Mouse (Mus musculus) heart, adult 2 months (tissue): ENCODE results near the gene Gm10961. TPM values are rescaled to one million over a fixed set of nuclear protein-coding genes. Genes with fewer than 3 reads are reported as not detected.
A peak's percentile ranks its signal among the peaks of the same experiment; 100 is the strongest.

Experiments used
- DNase-seq, 2 experiments: peaks; one replicate each; pipeline ENCODE4 v3.0.0; 2021
- H3K27ac ChIP-seq: fragments of 200-600 bp; 2 replicates; pipeline ENCODE4 v1.8.1; 2022
- H3K27me3 ChIP-seq: fragments of 200-500 bp; 2 replicates; pipeline ENCODE4 v1.6.1; 2012; ENCODE audit warnings: mild to moderate bottlenecking, low read length, inconsistent platforms, mixed read lengths; ENCODE audit not compliant: control insufficient read depth, insufficient read depth
- H3K36me3 ChIP-seq: fragments of 200-500 bp; 2 replicates; pipeline ENCODE4 v1.6.1; 2012; ENCODE audit warnings: low read length, inconsistent platforms; ENCODE audit not compliant: control insufficient read depth, insufficient read depth
- H3K4me1 ChIP-seq: fragments of 200-500 bp; 2 replicates; pipeline ENCODE4 v1.6.1; 2011; ENCODE audit warnings: low read length; ENCODE audit not compliant: control insufficient read depth, insufficient read depth
- H3K4me3 ChIP-seq: fragments of 200-600 bp; 2 replicates; pipeline ENCODE4 v1.8.1; 2022
- H3K79me2 ChIP-seq: fragments of 200-500 bp; replicated peaks from 2 replicates; pipeline ENCODE4 v1.6.1; 2012; ENCODE audit warnings: mild to moderate bottlenecking, inconsistent platforms, low read length, moderate library complexity, mixed read lengths; ENCODE audit not compliant: control insufficient read depth, insufficient read depth
- H3K9ac ChIP-seq: fragments of 200-500 bp; 2 replicates; pipeline ENCODE4 v1.6.1; 2012; ENCODE audit warnings: low read depth, mild to moderate bottlenecking, control low read depth, inconsistent platforms, low read length, mixed read lengths
- CTCF ChIP-seq: fragments of 200-600 bp; IDR thresholded peaks from 2 replicates; pipeline ENCODE4 v1.8.1; 2022; ENCODE audit warnings: antibody characterized with exemption, mild to moderate bottlenecking, moderate library complexity
- EP300 ChIP-seq: fragments of 200-500 bp; IDR thresholded peaks from 2 replicates; pipeline ENCODE4 v1.6.1; 2011; ENCODE audit warnings: low read depth, low read length, control low read depth; ENCODE audit not compliant: insufficient read depth
- POLR2A ChIP-seq: fragments of 200-500 bp; IDR thresholded peaks from 2 replicates; pipeline ENCODE4 v1.6.1; 2011; ENCODE audit warnings: mild to moderate bottlenecking, low read depth, low read length, control low read depth; ENCODE audit not compliant: insufficient read depth
- WGBS: fragments of 180-500 bp; shearing (Covaris S2); methylation state at CpG from one replicate; pipeline ENCODE4 v1.1.7; 2018; 5-methylcytosine and 5-hydroxymethylcytosine counted together
- intact Hi-C: fragments of 180-260 bp; cut with DNase I; formaldehyde crosslinking; loops from one replicate; pipeline ENCODE4 v1.15.1; 2025
- long read RNA-seq: library from polyadenylated mRNA; stranded (forward); transcript quantifications from one replicate; pipeline ENCODE4 v2.0.0, GENCODE M21; 2021
- polyA plus RNA-seq: library from polyadenylated mRNA; depleted of rRNA; stranded (reverse); fragments of >200 nt; gene quantifications from 2 replicates; pipeline ENCODE4 v1.2.3, GENCODE M21; 2012; rRNA removed
- total RNA-seq, 2 experiments: library from RNA; stranded (reverse); gene quantifications; 2 replicates each; pipeline ENCODE4 v1.2.3; 2021

Gene Gm10961
- total RNA-seq: not detected
- polyA plus RNA-seq: not detected in 2 replicates
- long read RNA-seq: 0 reads

- no peak for DNase-seq
- Histone ChIP-seq H3K27me3 (no peaks in the 10 kb centered on the region), H3K4me3 (peak within 1 kb of the TSS; percentile 92), H3K27ac (peak within 1 kb of the TSS; percentile 97), H3K4me1 (peaks cover 5% of the 10 kb centered on the region), H3K36me3 (peaks cover 4% of the 10 kb centered on the region; the same call in 1 of the 2 replicates), H3K9ac (peak within 1 kb of the TSS; percentile 100), H3K79me2 (no peaks in the 10 kb centered on the region)
- TF ChIP-seq EP300 (no peak), CTCF (no peak), POLR2A (no peak)
- 1% methylated on average over 48 of the region's 48 CpGs for WGBS
- intact Hi-C loops: no loop called here
These were observed at the start of gene Gm10961 for GRCm38 (mm10) chr3:107630682-107631522. Gene Gm10961, plus strand, starts transcription at chr3:107631322.

- peaks cover 16% of the 10 kb centered on the region for H3K27me3 ChIP-seq
These were observed 48.8 kb upstream of the Gm10961 start for GRCm38 (mm10) chr3:107582130-107582874.

GRCm38 (mm10) chr3:107582875-107583767 lies 48.0 kb upstream of the Gm10961 start:
- WGBS: 4% methylated on average over 65 of the region's 65 CpGs
- peak overlapping the region; percentile 36 for H3K4me3 ChIP-seq
- intact Hi-C loops: loop anchor here (2.0 kb wide), 1 partner anchor 14 kb away; no protein-coding TSS in a partner anchor

More at GRCm38 (mm10) chr3:107582130-107582874, 48.8 kb upstream of the Gm10961 start:
- intact Hi-C loops: loop anchor here (2.0 kb wide), 1 partner anchor 14 kb away; no protein-coding TSS in a partner anchor
- H3K27ac ChIP-seq: no peak overlapping the region
- H3K4me1 ChIP-seq: no peaks in the 10 kb centered on the region
- H3K36me3 ChIP-seq: no peaks in the 10 kb centered on the region
- no peaks in the 10 kb centered on the region for H3K79me2 ChIP-seq
- peak overlapping the region; percentile 36; the same call in 1 of the 2 replicates for H3K4me3 ChIP-seq
- no peak for DNase-seq
- H3K9ac ChIP-seq: no peak overlapping the region
- no peak for TF ChIP-seq EP300
- WGBS: 10% methylated on average over 18 of the region's 18 CpGs

DNA sequence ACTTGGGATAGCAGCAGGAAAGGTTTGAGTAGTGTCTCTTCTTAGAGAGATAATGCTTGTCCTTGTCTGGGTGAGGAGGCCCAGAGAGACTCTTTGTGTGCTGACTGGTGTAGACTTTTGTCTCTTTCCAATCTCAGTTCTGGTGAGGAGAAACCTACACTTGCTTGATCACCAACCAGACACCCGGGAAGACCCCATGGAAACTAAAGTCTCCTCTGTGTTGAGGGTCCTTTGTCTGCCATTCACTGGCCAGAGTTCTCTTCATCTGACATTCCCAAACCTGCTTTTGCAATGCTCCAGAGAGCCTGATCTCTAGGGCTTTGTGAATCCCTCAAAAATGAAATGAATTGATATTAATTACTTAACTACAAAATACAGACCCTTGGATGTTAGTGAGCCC lies 47.2 kb upstream of the Gm10961 start:
- TF ChIP-seq CTCF: no peak
- TF ChIP-seq EP300: no peak
- TF ChIP-seq POLR2A: no peak
- Histone ChIP-seq H3K4me1 (no peaks in the 10 kb centered on the region), H3K4me3 (no peak overlapping the region), H3K27me3 (peaks cover 16% of the 10 kb centered on the region), H3K27ac (no peak overlapping the region), H3K9ac (no peak overlapping the region), H3K79me2 (no peaks in the 10 kb centered on the region), H3K36me3 (no peaks in the 10 kb centered on the region)
- WGBS: 51% methylated on average over 1 of the region's 1 CpGs
- no peak for DNase-seq
- intact Hi-C loops: loop anchor here (2.0 kb wide), 1 partner anchor 13 kb away; no protein-coding TSS in a partner anchor

More at GRCm38 (mm10) chr3:107582875-107583767, 48.0 kb upstream of the Gm10961 start:
- no peaks in the 10 kb centered on the region for H3K4me1 ChIP-seq
- H3K27ac ChIP-seq: no peak overlapping the region
- no peaks in the 10 kb centered on the region for H3K36me3 ChIP-seq
- TF ChIP-seq CTCF: no peak
- TF ChIP-seq EP300: no peak
- TF ChIP-seq POLR2A: no peak
- H3K9ac ChIP-seq: no peak overlapping the region
- peak; percentile 19 to 40 for DNase-seq
- peaks cover 16% of the 10 kb centered on the region for H3K27me3 ChIP-seq
- no peaks in the 10 kb centered on the region for H3K79me2 ChIP-seq

- WGBS: 54% methylated on average over 6 of the region's 6 CpGs
- intact Hi-C loops: no loop called here
- Histone ChIP-seq H3K9ac (no peak overlapping the region), H3K79me2 (no peaks in the 10 kb centered on the region), H3K4me1 (no peaks in the 10 kb centered on the region), H3K4me3 (no peak overlapping the region), H3K36me3 (no peaks in the 10 kb centered on the region), H3K27ac (no peak overlapping the region), H3K27me3 (peaks cover 14% of the 10 kb centered on the region)
- TF ChIP-seq EP300 (no peak), POLR2A (no peak), CTCF (no peak)
- DNase-seq: no peak
These were observed 44.6 kb upstream of the Gm10961 start for GRCm38 (mm10) chr3:107586504-107586903.
